ENCODE assay signal across 26 mouse cellular contexts in the genomic region with DNA sequence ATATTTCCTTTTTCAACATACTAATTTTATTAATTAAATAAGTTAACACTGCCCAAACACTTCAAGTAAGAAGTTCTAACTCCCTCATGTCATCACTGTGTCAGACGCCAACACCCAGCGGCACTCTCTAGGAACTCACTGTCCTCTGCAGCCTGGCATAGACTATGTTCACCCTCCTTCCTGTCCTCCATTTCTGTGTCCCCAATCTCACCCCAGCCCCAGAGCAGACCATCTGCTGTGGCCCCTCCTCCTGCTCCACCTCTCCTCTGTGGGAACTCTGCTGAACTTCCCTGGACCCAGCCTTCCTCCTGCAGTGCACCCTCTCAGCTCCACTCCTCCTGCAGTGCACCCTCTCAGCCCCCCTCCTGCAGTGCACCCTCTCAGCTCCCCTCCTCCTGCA. TPM values are rescaled to one million over a fixed set of nuclear protein-coding genes. Genes with fewer than 3 reads are reported as not detected.
DNase-seq lines count a peak whose midpoint lies in the region; ATAC-seq lines count a peak whose summit lies in the region.
"Had no signal": no experiment of that assay in that cellular context is flagged by ENCODE, and none has a peak within 500 bp of the region (broad histone marks: within the 10 kb centered on the region; RNA-seq: fewer than 3 reads in every experiment).

No protein-coding gene starts in this region.

- H3K27me3 ChIP-seq in megakaryocyte, embryonic 14.5 days (replicated peaks), result no peaks in the 10 kb centered on the region
- H3K27me3 ChIP-seq: embryonic facial prominence, embryonic 13.5 days; forebrain, embryonic 15.5 days; hindbrain, embryonic 12.5 days; intestine, embryonic 15.5 days; midbrain, embryonic 15.5 days had no signal

- peak overlapping the region; percentile 3 for H3K4me3 ChIP-seq in megakaryocyte, embryonic 14.5 days (replicated peaks)
- H3K4me3 ChIP-seq: embryonic facial prominence, embryonic 13.5 days; forebrain, embryonic 10.5 days; forebrain, embryonic 15.5 days; hindbrain, embryonic 12.5 days; intestine, embryonic 15.5 days; layer of hippocampus, adult 2 months; midbrain, embryonic 10.5 days; midbrain, embryonic 15.5 days had no signal

- H3K9me3 ChIP-seq in megakaryocyte, embryonic 14.5 days, result peaks cover 17% of the 10 kb centered on the region
- H3K9me3 ChIP-seq: forebrain, embryonic 10.5 days; forebrain, embryonic 15.5 days; hindbrain, embryonic 12.5 days; intestine, embryonic 15.5 days; midbrain, embryonic 10.5 days; midbrain, embryonic 15.5 days had no signal

- peak; percentile 41; the same call in 1 of the 2 replicates for ATAC-seq in frontal cortex, adult (ENCODE audit: low TSS enrichment)
- no peak for ATAC-seq in megakaryocyte, adult 5-6 weeks (ENCODE audit: poor library complexity, severe bottlenecking)
- ATAC-seq: forebrain, embryonic 15.5 days; hindbrain, postnatal 0 days; intestine, embryonic 15.5 days; midbrain, embryonic 15.5 days had no signal

- H3K36me3 ChIP-seq in megakaryocyte, embryonic 14.5 days (replicated peaks; ENCODE audit: low read length), result peaks cover 60% of the 10 kb centered on the region
- H3K36me3 ChIP-seq: intestine, embryonic 15.5 days; midbrain, embryonic 15.5 days had no signal

- peaks cover 43% of the 10 kb centered on the region for H3K4me1 ChIP-seq in megakaryocyte, embryonic 14.5 days
- H3K4me1 ChIP-seq: embryonic facial prominence, embryonic 13.5 days; forebrain, embryonic 10.5 days; forebrain, embryonic 15.5 days; hindbrain, embryonic 12.5 days; intestine, embryonic 15.5 days; midbrain, embryonic 10.5 days; midbrain, embryonic 15.5 days had no signal

- no peak for DNase-seq in frontal cortex, adult 2 months (ENCODE audit: extremely low spot score in 1 of 2, low spot score in 1 of 2)
- DNase-seq in cerebellum, adult 8-10 months, result peak; percentile 35
- DNase-seq in right cerebral cortex, adult 18-20 months, result no peak
- DNase-seq in layer of hippocampus, adult 8-10 months (ENCODE audit: low spot score in 2 of 2), result no peak
- DNase-seq: adrenal gland, postnatal 10 days; heart, postnatal 36 days; kidney, adult 2 months; kidney, postnatal 36 days; liver; lung, adult 2 months; thymus, adult 2 months; thymus, postnatal 36 days had no signal

RNA-seq across cellular contexts. Expression of gene Cdc40, which starts 15.0 kb away (rescaled TPM):
- 29.7 and 32.6 TPM in 2 replicates for polyA plus RNA-seq in frontal cortex, adult 2 months (2012; rRNA removed)
- polyA plus RNA-seq in megakaryocyte, embryonic 14.5 days (2012; ENCODE audit: insufficient read depth, low replicate concordance), result 0.47 and 3.7 TPM in 2 replicates
- 79.0 and 83.3 TPM in 2 replicates for total RNA-seq in megakaryocyte, adult 5-6 weeks (2015)
- total RNA-seq in megakaryocyte, adult 5-6 weeks (2017), result 37.7 and 39.5 TPM in 2 replicates
- 10 to 100 TPM; 50.4 to 61.9 (median 59.2) TPM for total RNA-seq in layer of hippocampus, adult 8-10 months (2022)

RNA-seq across cellular contexts. Expression of gene Wasf1, which starts 15.2 kb away (rescaled TPM):
- polyA plus RNA-seq in frontal cortex, adult 2 months (2012; rRNA removed), result 134 and 155 TPM in 2 replicates
- polyA plus RNA-seq in megakaryocyte, embryonic 14.5 days (2012; ENCODE audit: insufficient read depth, low replicate concordance), result 1.5 TPM in 1 of 2 replicates, not detected in the other
- 0.32 TPM in 1 of 2 replicates, not detected in the other for total RNA-seq in megakaryocyte, adult 5-6 weeks (2015)
- total RNA-seq in megakaryocyte, adult 5-6 weeks (2017), result not detected in 2 replicates
- total RNA-seq in layer of hippocampus, adult 8-10 months (2022), result 100 to 1,000 TPM; 310 to 364 (median 325) TPM
- total RNA-seq: common myeloid progenitor, adult 5-6 weeks; neutrophil, adult 5-6 weeks had no signal

Comparison
In these comparisons a context has a peak if more than half of its experiments do, and no peak if none do; other contexts are left out.
1. RNA of gene Wasf1, which starts 15.2 kb away (total RNA-seq): 310 to 364 TPM in layer of hippocampus, adult 8-10 months; 0.32 TPM in megakaryocyte, adult 5-6 weeks; every median in the first group is over 100 times any median in the second.